Mouse (Mus musculus): ENCODE measurements around the gene Tubg1. TPM values are rescaled to one million over a fixed set of nuclear protein-coding genes. Genes with fewer than 3 reads are reported as not detected.
"Not testable (repeated sequence)": the region's sequence is repeated elsewhere in the genome, so short reads cannot be mapped to it uniquely, and the experiment has no call there.

Gene Tubg1
- total RNA-seq, 2 experiments from 2014 or later = 44.4 to 52.3 TPM

DNA sequence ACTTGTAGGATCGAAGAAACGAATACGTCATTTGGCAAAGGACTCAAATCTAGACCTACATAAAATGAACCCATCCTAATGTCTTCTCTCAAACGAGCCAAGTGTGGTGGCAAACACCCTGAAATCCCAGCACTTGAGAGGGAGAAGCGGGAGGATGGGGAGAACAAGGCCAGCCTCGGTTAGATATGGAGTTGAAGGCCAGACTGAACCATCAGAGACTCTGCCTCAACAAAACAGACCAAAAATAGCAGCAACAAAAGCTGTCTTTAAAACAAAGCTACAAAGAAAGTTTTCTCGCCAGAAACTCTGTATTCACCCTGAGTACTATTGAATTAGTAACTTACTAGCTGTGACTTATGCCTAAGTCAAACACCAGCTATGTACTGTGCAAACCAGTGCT is 17.3 kb downstream of the Tubg1 start:
- DNase-seq (ENCODE audit: extremely low spot score in 1 of 2, low spot score in 1 of 2) = no peak

DNA sequence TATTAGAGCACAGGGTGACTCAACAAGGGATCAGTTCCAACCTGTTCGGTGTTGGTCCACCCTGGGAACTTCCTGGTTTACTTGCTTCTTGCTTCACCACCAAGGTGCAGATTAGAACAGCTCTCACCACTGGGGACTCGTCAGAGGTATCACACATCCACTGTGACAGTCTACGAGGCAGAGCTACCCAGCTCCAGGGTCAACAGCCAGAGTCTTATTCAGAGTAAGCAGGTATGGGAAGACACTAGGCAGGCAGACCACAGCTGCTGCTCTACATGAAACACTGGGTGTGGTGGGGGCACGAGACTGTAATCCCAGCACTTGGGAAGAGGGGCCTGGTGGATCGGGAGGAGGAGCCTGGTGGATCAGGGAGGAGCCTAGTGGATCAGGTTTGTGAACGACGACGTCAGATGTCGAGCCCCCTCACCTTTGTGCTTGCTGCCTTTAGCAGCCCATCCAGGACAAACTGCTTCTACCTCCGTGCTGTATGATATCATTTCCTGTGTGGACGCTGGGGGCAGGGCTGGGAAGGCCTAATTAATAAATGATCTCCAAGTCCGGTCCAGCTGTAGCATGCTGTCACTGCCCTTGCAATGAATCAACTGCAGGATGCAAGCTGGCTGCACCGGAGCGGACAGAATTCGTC is 18.9 kb downstream of the Tubg1 start:
- no peak for DNase-seq (ENCODE audit: extremely low spot score in 1 of 2, low spot score in 1 of 2)

DNA sequence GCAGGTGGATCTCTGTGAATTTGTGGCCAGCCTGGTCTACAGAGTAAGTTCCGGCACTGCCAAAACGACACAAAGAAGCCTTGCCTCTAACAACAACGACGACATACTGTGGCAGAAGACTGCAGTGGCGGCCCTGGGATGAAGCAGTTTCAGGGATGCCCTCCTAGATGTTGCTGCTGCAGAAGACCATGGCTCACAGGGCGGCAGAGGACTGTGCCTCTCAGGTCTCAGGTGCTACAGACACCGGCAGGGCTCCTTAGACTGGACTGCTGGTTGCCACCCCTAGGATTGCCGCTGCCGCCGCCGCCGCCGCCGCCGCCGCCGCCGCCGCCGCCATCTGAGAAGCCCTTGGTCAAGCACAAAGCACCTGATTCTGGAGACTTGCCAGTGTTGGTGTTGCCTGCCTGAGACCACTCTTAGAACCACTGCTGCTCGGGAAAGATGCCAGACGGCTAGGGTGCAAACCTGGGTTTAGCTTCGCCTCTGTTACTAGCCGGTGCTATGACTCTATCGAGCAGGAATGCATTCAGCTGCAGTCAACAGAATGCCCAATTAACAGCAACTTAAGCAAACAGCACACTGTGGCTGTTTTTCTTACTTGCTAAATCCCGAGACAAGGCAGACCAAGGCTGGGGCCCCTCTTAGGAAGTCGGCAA is 20.6 kb downstream of the Tubg1 start:
- no peak for DNase-seq (ENCODE audit: extremely low spot score in 1 of 2, low spot score in 1 of 2)

DNA sequence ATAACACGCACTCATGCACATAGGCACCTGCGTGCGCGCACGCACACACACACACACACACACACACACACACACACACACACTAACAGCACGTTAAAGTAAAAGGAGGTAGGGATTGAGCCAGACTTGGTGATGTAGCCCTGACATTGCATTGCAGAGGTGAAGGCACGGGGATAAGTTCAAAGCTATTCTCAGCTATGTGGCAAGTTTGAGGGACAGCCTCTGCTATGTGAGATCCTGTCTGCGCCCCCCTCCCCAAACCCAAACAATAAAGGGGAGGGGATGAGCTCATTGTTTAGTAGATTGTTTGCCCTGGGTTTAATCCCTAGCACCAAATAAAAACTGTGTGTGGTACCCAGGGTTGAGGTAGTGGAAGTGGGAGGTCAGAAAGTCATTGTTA is 21.4 kb downstream of the Tubg1 start:
- DNase-seq (ENCODE audit: extremely low spot score in 1 of 2, low spot score in 1 of 2) = no peak

DNA sequence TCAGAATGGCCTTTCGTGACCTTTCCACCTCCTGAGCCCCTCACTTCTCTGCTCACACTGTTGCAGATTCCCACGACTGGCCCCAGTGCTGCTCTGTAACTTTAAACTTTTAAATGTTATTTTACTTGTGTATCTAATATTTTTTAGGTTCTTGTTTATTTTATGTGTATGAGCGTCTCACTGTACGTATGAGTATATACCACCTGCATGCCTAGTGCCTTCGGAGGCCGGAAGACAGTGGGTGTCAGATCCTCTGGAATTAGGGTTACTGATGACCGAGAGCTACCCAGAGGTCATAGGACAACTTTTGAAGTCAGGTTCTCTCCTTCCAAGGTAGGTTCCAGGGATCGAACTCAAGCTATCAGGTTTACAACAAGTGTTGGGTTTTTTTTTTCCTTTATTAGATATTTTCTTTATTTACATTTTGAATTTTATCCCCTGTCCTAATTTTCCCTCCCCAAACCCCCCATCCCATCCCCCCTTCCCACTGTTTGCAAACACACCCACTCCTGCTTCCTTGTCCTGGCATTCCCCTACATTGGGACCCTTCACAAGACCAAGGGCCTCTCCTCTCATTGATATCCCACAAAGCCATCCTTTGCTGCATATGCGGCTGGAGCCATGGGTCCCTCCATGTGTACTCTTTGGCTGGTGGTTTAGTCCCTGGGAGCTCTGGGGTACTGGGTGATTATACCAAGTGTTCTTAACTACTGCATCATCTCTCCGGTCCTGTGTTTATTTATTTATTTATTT is 22.7 kb downstream of the Tubg1 start:
- no peak for DNase-seq (ENCODE audit: extremely low spot score in 1 of 2, low spot score in 1 of 2)

DNA sequence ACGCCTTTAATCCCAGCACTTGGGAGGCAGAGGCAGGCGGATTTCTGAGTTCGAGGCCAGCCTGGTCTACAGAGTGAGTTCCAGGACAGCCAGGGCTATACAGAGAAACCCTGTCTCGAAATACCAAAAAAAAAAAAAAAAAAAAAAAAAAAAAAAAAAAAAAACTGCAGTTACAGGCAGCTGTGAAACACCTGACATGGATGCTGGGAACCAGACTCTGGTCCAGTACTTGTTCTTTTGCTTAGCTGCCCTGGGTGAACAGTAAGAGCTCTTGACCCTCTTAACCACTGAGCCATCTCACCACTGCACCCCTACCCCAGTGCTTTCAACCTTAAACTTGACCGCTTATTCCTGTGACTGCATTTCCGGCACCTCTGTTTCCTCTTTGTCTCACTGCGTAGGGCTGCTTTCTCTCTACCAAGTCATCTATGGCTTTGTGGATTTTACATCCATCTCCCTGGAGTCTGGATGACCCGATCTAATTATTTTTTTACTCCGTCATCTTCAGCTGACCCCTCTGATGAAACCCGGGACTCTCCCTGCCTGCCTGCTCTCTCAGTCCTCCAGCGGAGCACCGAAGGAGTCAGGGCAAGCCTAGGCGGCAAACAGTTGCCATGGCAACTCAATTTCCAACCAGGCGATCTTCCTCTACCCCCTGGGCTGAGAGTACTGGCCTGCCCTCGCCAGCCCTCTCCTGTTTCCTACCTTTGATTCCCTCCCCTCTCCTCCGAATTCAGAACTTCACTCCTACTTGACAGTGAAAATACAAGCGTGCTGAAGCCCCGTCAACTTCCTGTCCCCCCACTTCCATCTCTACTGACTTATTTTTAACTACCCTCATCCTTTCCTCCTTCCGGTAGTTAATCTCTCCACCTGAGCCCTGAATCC is 23.8 kb downstream of the Tubg1 start:
- DNase-seq (ENCODE audit: extremely low spot score in 1 of 2, low spot score in 1 of 2) = no peak

GRCm38 (mm10) chr11:101146377-101146776 is 26.6 kb downstream of the Tubg1 start:
- no peak for DNase-seq (ENCODE audit: extremely low spot score in 1 of 2, low spot score in 1 of 2)

GRCm38 (mm10) chr11:101148751-101149150 is 29.0 kb downstream of the Tubg1 start:
- DNase-seq (ENCODE audit: extremely low spot score in 1 of 2, low spot score in 1 of 2) = no peak

GRCm38 (mm10) chr11:101149178-101150105 is 29.7 kb downstream of the Tubg1 start:
- no peak for DNase-seq (ENCODE audit: extremely low spot score in 1 of 2, low spot score in 1 of 2)

- no peak for DNase-seq (ENCODE audit: extremely low spot score in 1 of 2, low spot score in 1 of 2)
Observed at GRCm38 (mm10) chr11:101151063-101151462, 31.3 kb downstream of the Tubg1 start.

GRCm38 (mm10) chr11:101152825-101153224 is 33.1 kb downstream of the Tubg1 start:
- DNase-seq (ENCODE audit: extremely low spot score in 1 of 2, low spot score in 1 of 2) = no peak

DNA sequence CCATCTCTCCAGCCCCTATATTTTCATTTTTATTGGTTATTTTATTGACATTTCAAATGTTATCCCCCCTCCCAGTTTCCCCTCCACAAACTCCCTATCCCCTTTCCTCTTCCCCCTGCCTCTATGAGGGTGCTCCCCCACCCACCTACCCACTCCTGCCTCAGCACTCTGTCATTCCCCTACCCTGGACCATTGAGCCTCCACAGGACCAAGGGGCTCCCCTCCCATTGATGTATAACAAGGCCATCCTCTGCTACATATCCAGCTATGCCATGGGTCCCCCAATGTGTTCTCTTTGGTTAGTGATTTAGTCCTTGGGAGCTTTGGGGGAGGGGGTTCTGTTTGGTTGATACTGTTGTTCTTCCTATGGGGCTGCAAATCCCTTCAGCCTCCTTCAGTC is 34.9 kb downstream of the Tubg1 start:
- DNase-seq (ENCODE audit: extremely low spot score in 1 of 2, low spot score in 1 of 2) = no peak

GRCm38 (mm10) chr11:101155151-101155550 is 35.4 kb downstream of the Tubg1 start:
- no peak for DNase-seq (ENCODE audit: extremely low spot score in 1 of 2, low spot score in 1 of 2)

DNA sequence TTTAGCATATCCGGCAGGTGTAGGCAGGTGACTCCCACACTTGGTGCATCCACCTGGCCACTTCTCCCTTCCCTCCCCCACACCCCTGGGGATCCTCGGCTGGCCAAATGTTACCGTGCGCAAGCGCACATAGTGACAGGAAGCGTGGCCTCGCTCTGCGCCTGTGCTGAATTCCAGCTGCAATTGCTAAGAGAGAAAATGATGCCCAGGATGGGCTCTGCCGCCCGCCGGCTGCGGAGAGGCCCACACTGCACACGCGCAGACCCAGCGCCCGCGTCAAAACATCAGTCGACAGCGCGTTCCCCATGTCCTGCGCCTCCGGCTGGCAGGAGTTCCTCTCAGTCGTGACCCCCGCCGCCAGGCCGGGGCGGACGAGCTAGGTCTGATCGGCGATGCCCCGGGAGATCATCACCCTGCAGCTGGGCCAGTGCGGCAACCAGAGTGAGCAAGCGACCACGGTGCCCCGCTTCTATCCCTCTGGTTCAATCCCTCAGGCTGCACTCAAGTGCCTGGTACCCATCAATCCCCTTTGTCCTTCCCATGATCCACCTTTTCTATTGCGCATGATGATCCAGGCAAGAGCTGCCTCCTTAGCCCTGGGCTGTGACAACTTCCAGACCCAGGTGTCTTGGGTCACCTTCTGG is 36.1 kb downstream of the Tubg1 start, which contains the start of gene Tubg2:
Tubg2 (plus strand) TSS at position 180 of the 644 bp plus-strand sequence.
- peak; percentile 66 to 67 for DNase-seq (ENCODE audit: extremely low spot score in 1 of 2, low spot score in 1 of 2)

DNA sequence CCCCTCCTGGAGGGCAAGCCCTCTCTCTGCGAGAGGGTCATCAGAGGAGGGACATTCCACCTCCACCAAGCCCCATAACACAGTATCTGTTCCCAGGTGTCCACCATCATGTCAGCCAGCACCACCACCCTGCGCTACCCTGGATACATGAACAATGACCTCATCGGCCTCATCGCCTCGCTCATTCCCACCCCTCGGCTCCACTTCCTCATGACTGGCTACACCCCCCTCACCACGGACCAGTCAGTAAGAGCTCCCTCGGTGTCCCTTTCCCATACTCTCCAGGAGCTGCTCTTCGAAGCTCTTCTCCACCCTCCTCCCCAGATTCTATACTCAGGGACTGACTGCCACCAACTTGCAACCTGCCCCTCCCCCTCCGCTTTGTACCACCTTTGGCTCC is 40.4 kb downstream of the Tubg1 start:
- not testable (repeated sequence) for DNase-seq (ENCODE audit: extremely low spot score in 1 of 2, low spot score in 1 of 2)

DNA sequence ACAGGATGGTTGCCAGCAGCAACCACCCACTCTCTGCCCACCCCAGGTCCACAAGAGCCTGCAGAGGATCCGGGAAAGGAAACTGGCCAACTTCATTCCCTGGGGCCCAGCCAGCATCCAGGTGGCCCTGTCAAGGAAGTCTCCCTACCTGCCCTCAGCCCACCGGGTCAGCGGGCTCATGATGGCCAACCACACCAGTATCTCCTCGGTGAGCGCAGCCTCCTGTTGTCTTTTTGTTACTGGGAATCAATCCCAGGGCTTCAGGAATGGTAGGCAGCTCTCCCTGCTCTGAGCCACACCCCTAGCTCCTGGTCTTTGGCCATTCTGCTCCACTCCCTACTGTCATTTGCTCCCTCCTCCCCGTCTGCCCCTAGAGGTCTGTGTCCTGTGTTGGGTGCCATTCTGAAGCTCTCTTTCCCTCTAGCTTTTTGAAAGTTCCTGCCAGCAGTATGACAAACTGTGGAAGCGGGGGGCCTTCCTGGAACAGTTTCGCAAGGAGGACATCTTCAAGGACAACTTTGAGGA is 41.3 kb downstream of the Tubg1 start:
- not testable (repeated sequence) for DNase-seq (ENCODE audit: extremely low spot score in 1 of 2, low spot score in 1 of 2)

GRCm38 (mm10) chr11:101161551-101161950 is 41.8 kb downstream of the Tubg1 start:
- no peak for DNase-seq (ENCODE audit: extremely low spot score in 1 of 2, low spot score in 1 of 2)

DNA sequence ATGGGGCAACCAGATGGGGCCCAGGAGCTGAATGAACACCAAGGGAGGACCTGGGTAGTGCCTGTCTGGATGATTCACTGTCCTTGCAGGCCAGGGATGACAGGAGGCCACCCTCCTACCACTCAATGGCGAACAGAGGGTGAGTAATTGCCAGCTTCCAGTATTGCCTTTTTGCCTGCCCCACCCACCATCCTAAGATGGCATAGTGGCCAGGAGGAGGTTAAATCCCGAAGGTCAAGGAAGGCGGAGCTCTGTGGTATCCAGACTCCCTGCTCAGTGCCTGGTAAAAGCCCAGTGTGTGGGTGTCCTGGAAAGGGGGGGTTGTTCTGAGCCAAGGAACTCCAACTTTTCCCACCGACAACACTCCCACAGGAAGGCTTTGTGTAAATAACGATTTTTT is 42.6 kb downstream of the Tubg1 start:
- no peak for DNase-seq (ENCODE audit: extremely low spot score in 1 of 2, low spot score in 1 of 2)

DNA sequence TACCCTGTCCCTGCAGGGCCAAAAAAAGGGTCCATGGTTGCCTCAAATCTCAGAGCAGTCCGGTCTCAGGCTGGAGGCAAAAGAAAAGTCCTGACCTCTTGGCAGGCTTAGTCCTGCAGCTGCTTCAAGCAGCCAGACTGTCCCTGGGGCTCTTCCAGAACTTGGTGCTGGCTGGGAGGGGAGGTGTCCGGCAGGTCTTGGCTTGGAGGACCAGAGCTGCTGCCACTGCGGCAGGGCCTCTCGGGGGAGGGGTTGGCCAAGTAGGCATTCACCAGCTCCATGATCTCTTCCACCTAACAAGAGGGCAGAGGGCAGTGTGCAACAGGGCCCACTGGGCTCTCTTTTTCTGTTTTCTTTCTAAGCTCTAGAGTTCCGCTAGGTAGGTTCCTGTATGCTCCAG is 43.0 kb downstream of the Tubg1 start:
- no peak for DNase-seq (ENCODE audit: extremely low spot score in 1 of 2, low spot score in 1 of 2)
